Mouse (Mus musculus) gonadal fat pad, adult 2 months (tissue): ENCODE measurements around the gene Ablim2. TPM values are rescaled to one million over a fixed set of nuclear protein-coding genes. Genes with fewer than 3 reads are reported as not detected.

ENCODE experiments used
- DNase-seq: peaks from one replicate; pipeline ENCODE4 v3.0.0-alpha.2; 2012; ENCODE audit warnings: low read depth
- polyA plus RNA-seq: library from polyadenylated mRNA; depleted of rRNA; stranded (reverse); fragments of >200 nt; gene quantifications from 2 replicates; pipeline ENCODE4 v1.2.3, GENCODE M21; 2012; rRNA removed

Gene Ablim2
- polyA plus RNA-seq, 1 experiment: 18.3 TPM

DNA sequence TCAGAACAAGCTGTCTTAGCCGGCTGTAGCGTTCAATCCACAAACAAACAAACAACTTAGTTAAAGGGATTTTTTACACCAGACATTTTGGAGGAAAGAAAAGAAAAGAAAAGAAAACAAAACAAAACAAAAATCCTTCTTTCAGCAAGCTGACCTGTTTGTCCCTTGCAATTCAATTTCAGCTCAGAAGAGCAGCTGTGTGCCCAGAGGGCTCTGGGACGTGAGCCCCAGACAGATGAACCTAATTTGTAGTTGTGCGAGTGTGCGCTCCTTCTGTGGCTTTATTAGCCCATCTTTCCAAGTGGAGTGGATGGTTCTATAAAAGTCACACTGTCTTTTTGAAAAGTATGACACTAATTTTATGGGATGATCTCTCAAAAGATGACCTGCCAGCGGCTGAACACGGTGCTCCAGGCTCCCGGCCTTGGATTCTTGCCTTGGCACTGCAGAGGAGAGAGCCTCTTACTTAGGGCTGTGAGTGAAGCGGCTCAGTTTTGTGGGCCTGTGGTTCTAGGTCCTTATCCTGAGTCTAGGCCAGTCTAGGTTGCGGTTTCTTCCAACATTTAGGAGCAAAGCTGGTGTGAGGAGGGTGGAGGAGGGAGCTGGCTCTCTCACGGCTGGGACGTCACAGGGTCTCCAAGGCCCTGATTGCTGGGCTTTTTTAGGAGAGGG, 158.1 kb downstream of the Ablim2 start:
- DNase-seq: no peak

DNA sequence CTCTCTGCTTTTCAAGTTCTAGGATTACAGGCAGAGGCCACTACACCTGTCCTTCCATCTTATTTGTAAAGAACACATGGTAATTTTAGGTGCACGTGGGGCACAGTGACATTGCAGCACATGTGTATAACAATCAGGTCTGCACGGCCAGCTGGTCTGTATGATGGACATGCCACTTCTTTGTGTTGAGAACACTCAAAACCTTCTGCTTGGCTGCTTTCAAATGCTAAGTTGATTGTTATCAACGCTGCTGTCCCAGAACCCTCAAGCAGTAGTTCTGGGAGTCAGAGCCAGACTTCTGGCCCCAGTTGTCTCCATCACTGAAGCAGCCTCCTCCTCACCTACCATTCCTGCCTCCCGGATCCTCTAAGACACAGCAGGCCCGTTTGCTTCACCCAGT, 159.0 kb downstream of the Ablim2 start:
- no peak for DNase-seq

- DNase-seq: no peak
Observed at GRCm38 (mm10) chr5:35918387-35918786, 160.7 kb downstream of the Ablim2 start.

DNA sequence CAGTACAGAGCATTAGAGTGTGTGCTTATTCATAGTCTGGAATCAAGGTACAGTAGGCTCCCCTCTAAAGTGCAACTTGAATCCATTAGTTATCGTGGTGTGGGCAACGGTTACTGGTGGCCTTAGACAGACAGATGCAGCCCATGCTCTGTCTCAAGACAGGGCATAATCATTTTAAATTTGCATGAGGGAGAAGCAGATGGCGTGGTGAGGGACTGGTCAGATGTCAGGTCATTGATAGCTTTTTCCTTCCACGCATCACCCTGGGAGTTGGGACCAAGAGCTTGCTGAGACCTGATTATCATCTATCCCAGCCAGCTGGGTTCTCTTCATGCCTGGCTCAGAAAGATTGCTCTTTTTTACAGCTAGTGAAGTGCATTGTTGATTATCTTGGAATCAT, 162.4 kb downstream of the Ablim2 start:
- DNase-seq: no peak

DNA sequence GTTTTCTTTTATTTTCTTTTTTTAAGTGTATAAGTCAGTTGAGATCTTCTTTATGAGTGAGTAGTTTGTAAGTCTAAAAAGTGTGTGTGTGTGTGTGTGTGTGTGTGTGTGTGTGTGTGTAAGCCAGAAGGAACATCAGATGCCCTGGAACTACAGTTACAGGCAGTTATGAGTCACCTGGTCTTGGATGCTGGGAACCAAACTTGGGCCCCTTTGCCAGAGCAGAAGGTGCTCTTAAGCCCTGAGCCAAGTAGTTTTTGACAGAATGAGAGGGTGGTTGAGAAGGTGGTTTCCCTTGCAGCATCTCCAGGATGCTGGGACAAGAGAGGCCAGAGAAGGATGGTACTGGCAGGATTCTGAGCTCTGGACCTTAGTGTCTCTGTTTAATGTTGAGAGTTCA, 162.9 kb downstream of the Ablim2 start:
- no peak for DNase-seq

DNA sequence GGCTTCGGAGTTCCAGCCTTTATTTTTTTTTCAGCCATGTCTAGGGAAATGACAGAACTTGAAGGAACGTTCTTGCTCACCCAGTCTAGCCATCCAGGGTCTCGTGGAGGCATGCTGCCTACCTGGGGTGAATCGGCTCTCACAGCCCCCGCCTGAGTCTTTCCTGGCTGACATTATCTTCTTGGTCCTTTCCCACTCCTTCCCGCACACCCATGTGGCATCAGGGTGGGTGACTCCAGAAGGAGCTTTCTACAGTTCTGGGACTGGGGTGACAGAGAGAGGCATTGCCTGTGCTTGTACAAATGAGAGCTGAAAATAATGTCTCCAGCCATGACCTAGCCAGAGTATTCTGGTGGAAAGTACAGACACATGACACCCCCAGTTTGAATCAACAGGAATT, 163.5 kb downstream of the Ablim2 start:
- no peak for DNase-seq

GRCm38 (mm10) chr5:35921595-35922254, 164.0 kb downstream of the Ablim2 start:
- no peak for DNase-seq

DNA sequence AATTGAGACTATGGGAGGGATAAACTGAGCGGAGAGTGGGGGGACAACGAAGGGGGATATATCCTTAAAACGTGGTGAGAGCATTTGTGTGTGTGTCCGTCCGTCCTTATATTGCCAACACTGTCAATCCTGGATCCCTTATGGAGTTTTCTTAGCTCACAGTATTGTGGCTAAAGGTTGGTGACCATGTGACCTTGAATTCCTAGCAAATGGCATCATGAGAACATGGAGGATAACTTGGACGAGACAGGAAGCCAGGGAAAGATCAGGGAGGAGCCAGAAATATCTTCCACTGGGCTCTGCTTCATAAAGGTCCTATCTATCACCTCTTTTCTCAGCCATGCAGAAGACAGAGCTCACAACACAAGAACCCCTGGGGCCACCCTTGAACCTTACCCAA, 165.8 kb downstream of the Ablim2 start:
- DNase-seq: no peak

DNA sequence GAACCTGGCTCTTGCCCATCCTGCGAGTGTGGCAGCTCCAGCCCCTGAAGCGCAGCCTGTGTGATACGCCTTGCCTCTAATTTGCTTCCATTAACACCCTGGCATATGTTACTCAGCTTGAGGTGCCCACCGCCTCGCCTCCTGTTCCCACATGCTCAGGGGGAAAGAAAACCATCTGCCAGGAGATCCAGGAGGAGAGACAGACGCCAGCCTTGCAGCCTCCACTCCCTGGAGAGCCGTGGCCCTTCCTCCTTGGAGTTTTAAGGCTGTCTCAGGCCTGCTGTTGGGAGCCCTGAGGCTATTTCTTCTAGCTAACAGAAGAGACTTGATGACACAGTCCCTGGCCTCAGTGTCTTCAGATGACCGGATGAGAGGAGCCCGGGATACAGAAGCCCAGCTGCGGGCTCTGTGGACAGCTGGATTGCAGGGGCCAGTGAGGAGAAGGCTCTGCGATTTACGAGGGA, 167.5 kb downstream of the Ablim2 start:
- no peak for DNase-seq

GRCm38 (mm10) chr5:35926511-35926910, 168.8 kb downstream of the Ablim2 start:
- DNase-seq: no peak

- DNase-seq: no peak
Observed at GRCm38 (mm10) chr5:35931296-35931695, 173.6 kb downstream of the Ablim2 start.

DNA sequence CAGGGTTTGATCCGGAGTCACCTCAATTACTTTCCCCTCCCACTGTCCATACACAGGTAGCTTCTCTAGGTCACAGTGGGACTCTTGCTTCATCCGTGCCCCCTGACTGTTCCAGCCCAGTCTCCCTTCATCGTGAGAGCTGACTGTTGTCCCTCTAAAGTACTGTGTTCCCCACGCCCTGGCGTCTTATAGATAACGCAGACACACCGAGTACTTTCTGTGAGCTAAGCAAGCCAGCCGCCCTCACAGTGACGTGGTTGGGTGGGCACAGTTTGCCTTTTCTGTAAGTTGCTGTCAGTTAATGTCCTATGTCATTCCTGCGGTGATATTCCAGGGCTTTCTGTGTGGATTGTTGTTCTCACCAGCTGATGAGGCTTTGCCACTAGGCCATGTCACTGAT, 175.4 kb downstream of the Ablim2 start:
- DNase-seq: no peak

Other genes with a start within 250 kb of the Ablim2 start
- gene Cpz, start 232.2 kb upstream of the Ablim2 start, polyA plus RNA-seq: 26.1 and 29.9 TPM in 2 replicates
- 5.9 and 7.0 TPM in 2 replicates for gene Trmt44, start 182.8 kb upstream of the Ablim2 start, polyA plus RNA-seq
- gene Acox3, start 174.8 kb upstream of the Ablim2 start, polyA plus RNA-seq: 199 and 296 TPM in 2 replicates
- 183 and 267 TPM in 2 replicates for gene Htra3, start 78.1 kb upstream of the Ablim2 start, polyA plus RNA-seq
- 17.0 and 17.5 TPM in 2 replicates for gene Sh3tc1, start 17.9 kb upstream of the Ablim2 start, polyA plus RNA-seq
- 19.8 and 20.0 TPM in 2 replicates for gene Afap1, start 135.4 kb downstream of the Ablim2 start, polyA plus RNA-seq